Mouse (Mus musculus) thymus, adult 2 months (tissue): ENCODE measurements around the gene Maml2.

Source experiments
- CTCF ChIP-seq: fragments of 200-500 bp; IDR thresholded peaks from 2 replicates; pipeline ENCODE4 v1.5.1; 2012; ENCODE audit warnings: mild to moderate bottlenecking, control low read depth, low read length, moderate library complexity, borderline replicate concordance; ENCODE audit not compliant: control insufficient read depth, poor library complexity, insufficient read depth; ENCODE audit errors: extremely low read depth
- POLR2A ChIP-seq: fragments of 200-500 bp; IDR thresholded peaks from 2 replicates; pipeline ENCODE4 v1.6.1; 2012; ENCODE audit warnings: mild to moderate bottlenecking, low read length, control low read depth, moderate library complexity; ENCODE audit not compliant: control insufficient read depth, poor library complexity, insufficient read depth; ENCODE audit errors: extremely low read depth

DNA sequence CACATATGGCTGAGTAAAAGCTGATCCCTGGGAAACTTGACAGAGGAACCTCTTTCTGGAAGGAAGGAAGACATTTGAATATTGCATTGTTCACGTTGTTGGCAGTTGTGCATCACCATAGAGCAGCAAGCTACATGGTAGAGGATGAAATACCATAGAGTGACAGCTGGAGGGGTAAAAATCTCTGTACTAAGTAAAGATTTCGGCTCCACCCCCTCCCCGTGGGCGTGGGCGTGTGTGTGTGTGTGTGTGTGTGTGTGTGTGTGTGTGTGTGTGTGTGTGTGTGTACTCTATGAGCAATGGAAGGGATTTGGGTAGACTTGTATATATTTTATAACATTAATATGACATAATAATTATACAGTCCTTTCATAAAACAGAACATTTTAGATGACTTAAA, 324.7 kb downstream of the Maml2 start:
- TF ChIP-seq POLR2A (no peak), CTCF (no peak)
